Mouse (Mus musculus) c-Kit-positive CD71-positive TER-119-positive erythroid progenitor cells, embryonic 14.5 days (primary cell): Measurements from ENCODE around the gene Gm44511.
"Not testable (repeated sequence)": the region's sequence is repeated elsewhere in the genome, so short reads cannot be mapped to it uniquely, and the experiment has no call there.

Source experiments
- DNase-seq: peaks from one replicate; pipeline ENCODE4 v3.0.0-alpha.2; 2013; ENCODE audit warnings: low spot score

Gene Gm44511

DNA sequence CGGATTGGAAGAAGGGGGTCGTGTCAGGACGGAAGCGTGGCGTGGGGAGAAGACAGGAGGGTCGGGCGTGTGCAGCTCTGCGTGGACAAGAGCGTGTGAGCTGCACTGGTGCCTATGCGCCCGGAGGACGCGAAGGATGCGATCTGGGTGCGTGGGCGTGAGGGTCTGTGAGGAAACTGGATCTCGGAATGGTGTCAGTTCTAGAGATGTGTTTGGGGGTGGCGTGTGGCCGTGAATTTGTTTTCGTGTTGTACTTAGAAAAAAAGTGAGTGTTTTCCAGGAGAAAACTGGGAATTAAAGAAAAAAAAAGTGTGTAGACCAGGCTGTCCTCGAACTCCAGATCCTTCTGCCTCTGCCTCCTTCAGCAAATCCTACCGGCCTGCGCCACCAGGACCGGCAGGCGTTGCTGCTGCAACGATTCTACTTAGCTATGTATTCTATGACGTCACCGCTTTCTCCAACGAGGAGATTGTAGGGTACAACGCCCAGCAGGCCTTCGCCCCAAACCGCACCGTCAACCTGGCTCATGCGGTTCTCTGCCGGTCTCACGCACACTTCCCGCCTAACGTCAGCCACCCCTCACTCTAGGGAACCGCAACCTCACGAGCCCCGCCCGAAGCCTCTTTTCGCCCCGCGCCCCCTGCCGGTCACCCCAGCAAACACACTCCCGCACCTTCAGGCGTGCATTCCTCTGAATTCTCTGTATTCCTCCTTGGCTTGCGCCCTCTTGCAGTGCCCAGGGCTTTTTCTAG is 26.8 kb downstream of the Gm44511 start:
- peak; percentile 86 for DNase-seq

DNA sequence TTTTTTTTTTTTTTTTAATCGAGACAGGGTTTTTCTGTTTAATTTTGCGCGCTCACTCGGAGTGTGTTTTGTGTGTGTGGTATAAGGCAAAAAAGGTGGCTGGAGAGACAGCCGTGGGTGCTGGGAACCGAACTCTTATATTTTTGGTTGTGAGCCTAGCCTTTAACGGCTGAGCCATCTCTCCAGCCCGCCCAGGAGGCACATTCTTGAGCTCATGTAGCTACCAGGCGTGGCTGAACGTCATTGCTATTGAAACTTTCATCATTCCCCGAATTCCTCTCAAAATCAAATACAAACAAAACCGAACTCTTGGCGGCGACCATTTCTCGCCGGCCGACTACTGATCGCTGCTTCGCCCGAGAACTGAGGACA is 27.4 kb downstream of the Gm44511 start:
- peak; percentile 75 for DNase-seq

DNA sequence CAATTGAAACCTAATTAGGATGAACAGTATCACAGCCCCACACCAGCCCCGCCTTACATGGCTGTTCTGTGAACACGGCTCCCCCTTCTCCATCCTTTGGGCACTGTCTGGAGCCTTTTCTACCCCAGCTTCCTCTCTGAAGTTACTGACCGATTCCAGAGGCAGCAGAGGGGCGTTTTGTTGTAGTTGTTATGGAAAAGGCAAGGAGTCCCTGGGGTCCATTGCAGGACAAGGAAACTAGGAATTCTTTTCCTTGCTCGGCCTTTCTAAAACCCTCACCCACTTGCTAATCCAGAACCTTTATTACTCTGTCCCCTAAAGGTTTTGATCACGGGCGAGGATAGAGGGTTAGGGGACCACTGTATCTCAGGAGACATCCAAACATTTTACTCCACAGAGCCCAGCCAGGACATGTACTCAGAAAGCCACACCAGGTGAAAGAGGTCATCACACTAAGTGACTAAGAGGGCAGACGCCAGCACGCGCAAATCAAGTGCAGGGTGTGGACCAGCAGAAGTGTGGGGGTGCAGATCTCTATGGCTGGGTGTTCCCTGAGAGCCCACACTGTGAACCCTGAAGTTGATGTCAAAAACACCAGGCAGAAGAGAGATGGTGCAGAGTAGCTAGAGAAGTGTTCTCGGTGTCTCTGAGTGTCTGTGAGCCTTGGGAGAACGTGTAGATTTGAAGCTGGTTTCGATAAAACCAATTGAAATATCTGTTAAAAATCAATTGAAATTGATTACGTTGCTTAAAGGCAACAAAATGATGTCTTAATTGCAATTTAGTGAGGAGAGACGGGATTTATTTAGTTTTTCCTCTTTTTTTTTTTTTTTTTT is 28.0 kb downstream of the Gm44511 start:
- DNase-seq = peak; percentile 51

DNA sequence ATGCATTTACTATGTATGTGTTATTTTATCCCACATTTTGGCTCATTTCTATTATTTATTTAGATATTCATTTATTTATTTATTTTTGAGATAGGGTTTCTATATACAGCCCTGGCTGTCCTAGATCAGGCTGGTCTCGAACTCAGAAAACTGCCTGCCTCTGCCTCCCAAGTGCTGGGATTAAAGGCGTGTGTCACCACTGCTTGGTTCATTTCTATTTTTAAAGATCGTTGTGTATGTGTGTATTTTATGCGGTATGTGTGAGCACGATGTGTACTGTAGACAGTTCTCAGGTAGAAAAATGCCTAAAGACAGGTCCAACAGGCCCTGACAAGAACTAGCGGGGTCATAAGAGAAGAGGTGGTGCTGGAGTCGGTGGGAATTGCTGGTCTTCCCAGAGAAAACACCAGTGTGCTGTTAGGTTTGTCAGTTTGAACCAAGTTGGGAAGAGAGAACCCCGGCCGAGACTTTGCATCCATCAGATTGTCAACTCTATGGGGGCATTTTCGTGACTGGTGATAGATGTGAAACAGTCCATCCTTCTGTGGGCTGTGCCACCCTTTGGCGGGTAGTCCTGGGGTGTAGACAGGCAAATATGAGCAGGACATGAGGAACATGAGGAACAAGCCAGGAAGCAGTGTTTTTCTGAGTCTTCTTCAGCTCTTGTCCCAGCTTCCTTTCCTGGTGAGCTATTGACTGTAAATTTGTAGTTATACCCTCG is 28.8 kb downstream of the Gm44511 start:
- no peak for DNase-seq

DNA sequence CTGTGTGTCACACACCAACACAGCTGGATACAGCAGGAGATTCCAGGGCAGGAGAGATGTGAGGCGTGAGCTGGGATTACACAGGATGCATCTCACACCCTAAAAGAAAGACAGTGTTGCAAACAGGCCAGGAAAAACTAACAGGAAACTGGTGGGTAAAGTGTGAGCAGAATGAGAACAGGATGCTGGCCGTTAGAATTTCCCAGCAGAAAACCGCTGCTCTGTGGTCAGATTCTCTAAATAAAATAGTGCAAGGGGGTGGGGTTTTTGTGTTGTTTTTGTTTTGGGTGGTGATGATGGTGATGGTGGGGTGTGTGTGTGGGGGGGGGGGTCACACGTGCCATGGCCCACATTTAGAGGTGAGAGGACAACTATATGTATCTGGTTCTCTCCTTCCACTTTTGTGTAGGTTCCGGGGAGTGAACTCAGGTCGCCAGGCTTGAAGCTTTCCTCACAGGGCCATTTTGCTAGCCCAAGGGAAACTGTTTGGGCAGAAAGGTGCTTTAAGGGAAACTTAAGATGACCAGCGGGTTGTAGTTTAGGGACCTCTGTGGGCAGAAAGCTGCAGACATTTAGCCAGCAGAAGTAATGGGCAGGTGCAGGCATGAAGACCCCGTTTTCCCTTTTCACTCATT is 29.7 kb downstream of the Gm44511 start:
- no peak for DNase-seq

DNA sequence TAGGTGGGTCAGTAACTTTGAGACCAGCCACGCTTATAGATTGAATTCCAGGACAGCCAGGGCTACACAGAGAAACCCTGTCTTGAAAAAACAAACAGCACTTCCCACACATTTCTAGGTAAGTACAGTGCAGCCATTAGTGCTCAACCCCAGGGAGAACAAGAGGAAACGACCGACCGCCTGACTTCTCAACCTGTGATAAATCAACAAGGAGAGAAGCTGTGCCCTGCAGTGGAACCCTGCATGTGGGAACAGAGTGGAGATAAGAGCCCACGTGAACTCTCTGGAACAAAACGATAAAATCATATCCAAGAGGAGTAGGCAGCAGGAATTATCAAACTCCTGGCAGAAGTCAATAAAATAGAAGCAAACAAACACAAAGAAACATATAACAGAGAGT is 32.4 kb downstream of the Gm44511 start:
- DNase-seq = no peak

DNA sequence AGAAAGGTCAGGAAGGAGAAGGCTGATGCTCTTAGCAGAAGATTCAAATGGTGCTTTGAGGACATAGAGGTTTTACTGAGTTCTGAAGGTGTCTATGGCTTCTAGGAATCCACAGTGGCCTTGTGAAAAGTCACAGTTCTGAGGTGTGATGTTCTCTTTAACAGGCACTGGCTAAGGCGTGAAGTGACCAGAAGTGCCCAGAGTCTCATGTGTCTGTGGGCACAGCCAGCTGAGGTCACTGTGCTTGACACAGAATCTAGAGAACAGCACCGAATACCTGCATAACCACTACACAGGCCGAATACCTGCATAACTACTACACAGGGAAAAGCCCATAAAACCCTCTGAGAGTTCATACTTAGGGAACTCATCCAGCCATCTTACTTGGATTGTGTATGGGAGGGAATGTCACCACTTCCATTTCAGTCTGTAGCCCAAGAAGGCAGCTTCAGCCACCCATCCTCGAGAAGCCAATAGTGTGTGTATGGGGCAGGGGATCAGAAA is 35.6 kb downstream of the Gm44511 start:
- not testable (repeated sequence) for DNase-seq

DNA sequence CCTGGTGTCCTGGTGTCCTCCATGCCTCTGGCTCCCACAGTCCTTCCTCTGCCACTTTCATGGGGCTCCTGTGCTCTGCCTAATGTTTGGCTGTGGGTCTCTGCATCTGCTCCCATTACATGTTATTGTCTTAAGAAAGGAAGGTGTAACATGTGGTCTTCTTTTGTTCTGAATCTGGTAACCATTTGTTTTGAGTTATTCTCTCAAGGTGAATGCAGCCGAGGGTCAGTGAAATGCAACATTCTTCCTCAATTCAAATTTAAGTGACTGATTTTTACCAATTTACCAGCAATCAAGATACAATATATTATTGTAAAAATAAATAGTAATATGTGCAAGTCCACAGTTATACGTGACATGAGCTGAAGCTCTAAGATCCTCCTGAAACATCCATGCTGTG is 37.0 kb downstream of the Gm44511 start, which contains the start of gene Klrb1c:
Klrb1c (minus strand) TSS at position 101 of the 400 bp plus-strand sequence.
- no peak for DNase-seq

DNA sequence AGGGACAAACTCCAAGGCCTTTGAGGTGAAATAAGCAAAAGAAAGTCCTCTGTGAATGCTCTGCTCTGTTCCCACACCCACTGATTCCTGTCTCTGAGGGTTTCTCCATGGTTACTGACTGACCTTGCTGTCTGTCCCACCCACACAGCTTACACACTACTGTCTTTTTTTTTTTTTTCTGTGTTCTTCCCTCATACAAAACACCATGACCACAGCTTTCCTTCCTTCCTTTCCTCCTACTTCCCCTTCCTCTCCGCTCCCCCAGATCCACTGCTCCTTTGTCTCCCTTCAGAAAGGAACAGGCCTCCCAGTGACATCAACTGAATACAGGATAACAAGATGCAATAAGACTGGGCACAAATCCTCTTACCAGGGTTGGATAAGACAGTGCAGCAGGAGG is 37.6 kb downstream of the Gm44511 start:
- DNase-seq = no peak

DNA sequence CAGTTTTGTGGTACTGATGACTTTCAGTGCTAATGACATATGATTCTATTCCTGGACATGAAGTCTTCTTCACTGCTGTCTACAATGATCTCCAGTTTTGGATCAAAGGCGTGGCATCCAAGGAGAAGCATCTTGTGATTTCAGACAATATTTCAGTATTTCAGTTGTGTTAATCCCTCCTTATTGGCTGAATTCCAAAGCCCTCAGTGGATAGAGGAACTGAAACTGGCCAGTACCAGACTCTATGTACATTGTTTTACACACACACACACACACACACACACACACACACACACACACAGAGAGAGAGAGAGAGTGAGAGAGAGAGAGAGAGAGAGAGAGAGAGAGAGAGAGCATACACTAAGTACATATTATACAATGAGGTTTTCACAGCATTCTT is 39.7 kb downstream of the Gm44511 start:
- DNase-seq = not testable (repeated sequence)

DNA sequence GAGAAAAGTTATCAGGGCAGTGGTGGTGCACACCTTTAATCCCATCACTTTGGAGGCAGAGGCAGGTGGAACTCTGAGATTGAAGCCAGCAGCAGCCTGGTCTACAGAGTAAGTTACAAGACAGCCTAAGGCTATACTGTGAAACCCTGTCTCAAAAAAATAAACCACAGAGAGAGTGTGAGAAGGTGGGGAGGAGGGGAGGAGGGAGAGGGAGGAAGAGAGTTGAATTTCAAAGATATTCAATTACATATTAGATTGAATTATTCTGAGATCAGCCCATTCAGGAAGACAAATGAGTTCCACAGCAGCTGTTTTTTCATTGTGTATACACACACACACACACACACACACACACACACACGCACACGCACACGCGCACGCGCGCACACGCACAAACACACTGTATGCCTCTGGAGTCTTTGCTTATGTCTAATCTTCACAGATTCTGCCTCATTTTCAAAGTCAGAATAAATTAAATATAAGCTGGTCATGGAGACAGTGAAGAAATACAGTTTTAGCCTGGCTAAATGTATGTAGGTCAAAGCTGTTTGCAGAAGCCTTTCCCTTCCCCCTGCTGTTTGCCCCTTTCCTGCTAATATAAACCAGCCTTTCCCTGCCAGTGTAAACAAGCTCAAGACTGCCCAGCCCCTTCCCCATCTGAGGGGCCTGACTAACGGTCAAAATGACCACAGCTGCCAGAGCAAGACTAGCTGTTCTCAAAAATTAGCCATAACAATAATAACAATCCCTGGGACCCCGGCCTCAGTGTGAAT is 56.4 kb downstream of the Gm44511 start:
- no peak for DNase-seq

DNA sequence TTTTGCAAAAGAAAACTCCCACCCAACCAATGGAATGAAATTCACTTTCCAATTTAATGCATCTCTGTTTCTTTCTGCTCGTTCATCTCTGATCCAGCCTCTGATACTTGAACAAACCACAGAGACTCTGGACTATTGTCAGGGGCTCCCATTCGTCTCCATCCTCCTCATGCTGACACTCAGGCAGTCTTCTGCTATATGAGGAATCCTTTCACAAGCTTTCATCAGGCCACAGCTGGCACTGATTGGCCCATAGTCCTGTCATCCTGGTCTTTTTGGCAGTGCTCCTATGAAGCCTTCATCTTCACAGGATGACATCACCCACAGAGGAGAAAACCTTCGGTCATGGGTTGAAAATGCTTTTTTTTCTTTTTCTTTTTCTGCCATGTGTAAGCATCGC is 58.1 kb downstream of the Gm44511 start:
- no peak for DNase-seq

DNA sequence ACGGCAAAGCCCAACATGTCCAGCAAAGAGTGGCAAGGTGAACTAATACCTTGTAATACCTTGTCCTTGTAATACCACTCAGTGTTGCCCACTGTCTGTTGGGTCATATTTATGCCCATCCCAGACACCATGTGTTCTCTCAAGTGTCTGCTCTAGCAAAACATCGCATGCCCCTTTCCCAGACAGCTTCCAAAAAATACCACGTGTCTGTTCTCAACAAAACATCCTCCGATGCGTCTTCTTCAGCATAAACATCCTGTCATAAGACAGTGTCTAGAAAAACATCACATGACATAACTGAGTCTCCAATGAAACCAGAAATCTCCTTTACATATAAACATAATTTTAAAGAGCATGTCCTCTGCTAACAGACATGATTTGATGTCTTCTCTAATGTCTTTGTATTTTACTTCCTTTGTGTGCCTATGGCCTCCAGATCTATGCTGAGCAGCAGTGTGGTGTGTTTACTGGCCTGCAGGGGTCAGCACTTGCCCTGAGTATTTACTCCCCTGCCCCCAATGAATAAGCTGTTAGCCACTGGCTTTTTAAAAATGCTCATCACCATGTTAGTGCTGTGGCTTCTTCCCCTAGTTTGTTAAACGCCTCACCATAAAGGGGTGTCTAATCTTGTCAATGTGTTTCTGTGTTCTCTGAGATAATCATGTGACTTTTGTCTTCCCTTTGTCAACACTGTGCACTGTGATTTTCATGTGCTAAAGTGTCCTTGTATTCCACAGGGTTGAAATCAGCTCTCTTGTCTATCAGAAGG is 59.4 kb downstream of the Gm44511 start:
- DNase-seq = peak; percentile 44

DNA sequence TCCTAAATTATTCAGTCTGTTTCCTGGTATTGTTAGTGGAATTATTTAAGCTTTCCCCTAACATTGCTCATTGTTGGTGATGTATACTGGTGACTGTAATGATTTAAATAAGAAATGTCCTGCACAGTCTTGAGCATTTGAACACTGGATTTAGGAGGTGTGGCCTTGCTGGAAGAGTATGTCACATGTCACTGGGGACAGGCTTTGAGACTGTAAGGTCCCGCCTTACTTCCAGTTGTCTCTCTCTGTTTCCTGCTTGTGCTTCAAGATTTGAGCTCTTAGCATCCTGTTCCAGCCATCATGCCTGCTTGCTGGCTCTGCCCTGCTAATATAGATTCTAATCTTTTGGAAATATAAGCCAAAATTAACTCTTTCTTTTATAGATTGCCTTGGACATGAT is 60.9 kb downstream of the Gm44511 start:
- DNase-seq = no peak

DNA sequence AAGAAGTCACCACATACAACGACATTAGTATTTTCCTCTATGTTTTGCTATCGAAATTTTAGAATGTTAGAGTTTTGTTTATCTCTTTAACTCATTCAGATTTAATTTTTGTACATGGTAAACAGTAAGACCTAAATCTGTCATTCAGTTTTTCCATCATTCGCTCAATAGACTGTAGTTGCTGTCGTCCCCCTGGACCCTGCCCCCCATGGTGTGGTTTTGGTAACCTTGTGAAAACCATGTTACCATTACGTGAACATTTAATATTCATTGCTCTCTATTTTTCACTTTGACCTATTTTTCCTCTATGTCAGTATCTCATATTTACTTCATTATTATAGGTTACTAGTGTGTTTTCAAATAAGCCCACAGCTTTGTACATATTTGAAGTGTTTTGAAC is 61.5 kb downstream of the Gm44511 start:
- peak; percentile 14 for DNase-seq

DNA sequence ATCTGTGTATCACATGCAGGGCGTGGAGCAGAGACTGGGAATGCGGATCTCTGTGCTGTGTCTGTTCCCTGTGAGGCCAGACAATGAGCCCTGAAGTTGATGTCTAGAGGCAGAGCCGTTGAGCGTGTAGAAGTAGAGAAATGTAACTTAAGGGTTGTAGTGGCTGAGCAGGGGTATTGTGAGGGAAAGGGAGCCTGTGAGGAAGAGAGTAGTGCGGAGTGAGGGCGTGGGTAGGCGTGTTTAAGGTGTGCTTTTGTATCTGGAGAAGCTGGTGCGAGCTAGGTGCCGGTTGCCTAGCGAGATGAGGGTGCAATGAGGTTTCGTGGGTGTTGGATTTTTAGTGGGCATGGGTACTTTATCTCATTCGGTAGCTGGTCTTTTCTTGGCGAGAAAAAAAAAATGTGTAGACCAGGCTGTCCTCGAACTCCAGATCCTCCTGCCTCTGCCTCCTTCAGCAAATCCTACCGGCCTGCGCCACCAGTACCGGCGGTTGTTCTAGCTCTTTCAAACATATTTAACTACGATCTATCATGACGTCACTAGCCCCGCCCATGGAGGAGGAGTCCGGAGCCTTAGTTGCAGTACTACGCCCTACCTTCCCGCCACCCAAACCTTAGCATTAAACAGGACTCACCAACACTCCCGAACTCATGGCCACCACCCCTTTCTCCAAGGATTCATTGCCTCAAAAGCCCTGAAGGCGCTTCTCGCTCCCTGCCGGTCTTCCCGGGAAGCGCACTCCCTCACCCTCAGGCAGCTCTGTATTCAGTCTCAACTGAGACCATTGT is 62.2 kb downstream of the Gm44511 start:
- peak; percentile 93 for DNase-seq

DNA sequence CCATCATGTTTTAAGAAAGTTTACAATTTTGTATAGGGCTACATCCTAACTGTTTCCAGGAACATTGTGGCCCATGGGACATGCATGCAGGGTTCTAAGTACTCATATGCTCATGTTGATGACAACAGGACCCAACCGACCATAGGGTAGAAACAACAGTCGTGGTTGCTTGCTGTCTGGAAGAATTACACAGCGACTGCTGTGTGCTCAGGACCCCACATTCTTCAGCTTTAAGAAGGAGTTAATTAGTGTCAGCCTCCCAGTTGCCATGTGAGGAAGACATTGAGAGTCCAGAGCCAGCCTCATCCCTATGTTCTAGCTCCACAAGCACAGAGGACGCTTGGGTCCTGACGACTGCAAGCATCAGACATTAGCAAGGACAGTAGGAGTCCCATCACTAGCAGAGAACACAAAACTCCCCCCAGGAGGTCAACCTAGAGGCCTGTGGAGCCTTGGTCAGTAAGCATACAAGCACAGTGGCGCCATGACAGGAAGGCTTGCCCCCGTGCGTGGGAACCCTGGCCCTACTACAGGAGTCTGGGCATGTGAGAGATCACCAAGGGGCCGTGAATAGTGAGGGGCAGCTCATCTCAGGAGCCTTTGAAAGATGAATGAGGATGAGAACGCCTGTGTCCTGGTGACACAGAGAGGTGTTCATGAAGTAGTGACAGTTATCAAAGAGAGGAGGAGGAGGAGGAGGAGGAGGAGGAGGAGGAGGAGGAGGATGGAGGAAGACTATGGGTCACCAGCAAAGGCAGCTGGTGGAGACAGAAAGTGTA is 63.0 kb downstream of the Gm44511 start:
- not testable (repeated sequence) for DNase-seq

DNA sequence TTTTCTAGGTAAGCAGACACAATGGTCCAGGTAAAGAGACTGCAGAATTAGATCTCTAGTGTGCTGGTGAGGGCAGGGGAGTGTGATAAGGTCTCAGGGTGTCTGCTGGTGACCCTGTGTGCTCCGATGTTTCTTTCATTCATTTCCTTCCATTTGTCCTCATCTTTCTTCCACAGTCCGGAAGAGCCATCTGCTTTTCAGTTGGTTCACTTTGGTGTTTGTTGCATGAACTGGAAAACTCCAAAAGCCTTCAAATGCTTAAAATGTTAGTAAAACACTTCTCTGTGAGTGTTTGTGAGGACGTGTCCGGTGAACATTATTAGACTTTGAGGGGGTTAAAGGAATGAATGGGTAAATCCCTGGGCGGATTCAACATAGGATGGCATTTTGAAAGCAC is 65.0 kb downstream of the Gm44511 start:
- peak; percentile 18 for DNase-seq
